Mouse (Mus musculus) limb, embryonic 13.5 days (tissue): Measurements from ENCODE around the gene Coro7. TPM values are rescaled to one million over a fixed set of nuclear protein-coding genes. Genes with fewer than 3 reads are reported as not detected.

Source experiments
- ATAC-seq: fragments of 200-750 bp; cut with Nextera tagmentation; 2 replicates; pipeline ENCODE4 v1.8.0; 2017; ENCODE audit warnings: low read depth, moderate number of reproducible peaks, moderate TSS enrichment; ENCODE audit not compliant: low FRiP score
- H3K27ac ChIP-seq: fragments of 300-500 bp; sonication (generic); 2 replicates; pipeline ENCODE4 v1.5.1; 2015; ENCODE audit warnings: inconsistent platforms, mild to moderate bottlenecking, moderate library complexity
- H3K27me3 ChIP-seq: fragments of 300-500 bp; sonication (generic); 2 replicates; pipeline ENCODE4 v1.6.1; 2015; ENCODE audit warnings: mild to moderate bottlenecking, inconsistent platforms
- H3K36me3 ChIP-seq: fragments of 300-500 bp; sonication (generic); 2 replicates; pipeline ENCODE4 v1.6.1; 2015; ENCODE audit warnings: inconsistent platforms, mild to moderate bottlenecking, moderate library complexity
- H3K4me1 ChIP-seq: fragments of 300-500 bp; sonication (generic); 2 replicates; pipeline ENCODE4 v1.6.1; 2015; ENCODE audit warnings: inconsistent platforms
- H3K4me2 ChIP-seq: fragments of 300-500 bp; sonication (generic); replicated peaks from 2 replicates; pipeline ENCODE4 v1.6.1; 2015; ENCODE audit warnings: inconsistent platforms, mild to moderate bottlenecking, moderate library complexity
- H3K4me3 ChIP-seq: fragments of 300-500 bp; sonication (generic); 2 replicates; pipeline ENCODE4 v1.5.1; 2015; ENCODE audit warnings: moderate library complexity, mild to moderate bottlenecking, inconsistent platforms
- H3K9ac ChIP-seq: fragments of 300-500 bp; sonication (generic); 2 replicates; pipeline ENCODE4 v1.6.1; 2015; ENCODE audit warnings: mild to moderate bottlenecking, inconsistent platforms
- H3K9me3 ChIP-seq: fragments of 300-500 bp; sonication (generic); 2 replicates; pipeline ENCODE4 v1.6.1; 2016; ENCODE audit warnings: inconsistent platforms
- WGBS: fragments of 180-500 bp; shearing (Covaris S2); methylation state at CpG from one replicate; pipeline ENCODE4 v1.1.7; 2015; 5-methylcytosine and 5-hydroxymethylcytosine counted together
- polyA plus RNA-seq: library from polyadenylated mRNA; unstranded; fragments of >200 nt; fragmentation: Nextera tagmentation; extraction: Ambion mirVana; gene quantifications from 2 replicates; pipeline ENCODE4 v1.2.1, GENCODE M21; 2015

Gene Coro7
- polyA plus RNA-seq, 1 experiment from 2014 or later, result 20.8 TPM

DNA sequence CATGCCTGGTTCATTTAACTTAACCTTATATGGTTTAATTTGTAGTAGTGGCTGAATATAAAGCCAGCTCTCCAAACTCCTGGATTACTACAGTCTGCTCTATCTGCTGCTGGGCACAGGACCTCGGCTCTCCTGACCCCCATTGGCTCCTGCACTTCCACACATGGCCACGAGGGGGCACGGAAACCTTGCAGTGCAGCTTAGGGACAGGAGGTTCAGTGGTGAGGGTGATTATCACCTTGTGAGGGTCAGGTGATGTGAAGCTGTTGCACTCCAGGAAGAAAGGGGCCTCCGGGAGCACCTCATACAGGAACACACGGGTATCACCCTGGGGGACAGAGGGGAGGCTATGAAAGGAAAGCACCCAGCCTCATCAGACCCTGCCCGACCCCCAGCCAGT is 49.6 kb downstream of the Coro7 start:
- Histone ChIP-seq H3K9me3 (no peaks in the 10 kb centered on the region), H3K27me3 (no peaks in the 10 kb centered on the region), H3K9ac (no peak overlapping the region), H3K36me3 (peaks cover 33% of the 10 kb centered on the region), H3K4me3 (no peak overlapping the region), H3K4me1 (peaks cover 14% of the 10 kb centered on the region), H3K4me2 (no peak overlapping the region), H3K27ac (no peak overlapping the region)
- no peak for ATAC-seq
- 19% methylated on average over 6 of the region's 6 CpGs for WGBS

DNA sequence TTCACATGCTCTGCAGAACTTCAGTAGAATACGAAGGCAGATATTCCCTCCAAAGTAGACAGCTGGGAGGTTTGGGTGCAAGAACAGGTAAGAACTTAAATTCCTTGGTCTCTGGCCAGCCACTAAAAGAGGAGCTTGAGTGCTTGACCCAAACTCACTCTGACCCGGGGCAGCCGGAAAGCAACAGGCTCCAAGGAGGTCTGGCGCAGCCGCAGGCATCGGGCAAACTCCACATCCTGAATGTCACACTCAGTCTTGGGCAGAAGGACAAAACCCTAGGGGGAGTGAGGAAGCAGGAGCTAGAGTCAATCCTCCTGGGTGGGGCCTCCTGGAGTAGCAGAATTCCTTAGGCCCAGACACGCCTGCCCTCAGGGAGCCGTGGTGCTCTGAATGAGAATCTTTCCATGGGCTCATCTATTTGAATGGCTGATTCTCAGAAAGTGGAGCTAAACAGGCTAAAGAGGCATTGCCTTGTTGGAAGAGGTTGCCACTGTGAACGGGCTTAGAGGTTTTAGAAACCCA is 50.6 kb downstream of the Coro7 start:
- Histone ChIP-seq H3K4me1 (peaks cover 16% of the 10 kb centered on the region), H3K9me3 (no peaks in the 10 kb centered on the region), H3K27me3 (no peaks in the 10 kb centered on the region), H3K4me2 (no peak overlapping the region), H3K9ac (no peak overlapping the region), H3K27ac (no peak overlapping the region), H3K36me3 (peaks cover 27% of the 10 kb centered on the region), H3K4me3 (no peak overlapping the region)
- ATAC-seq, result no peak
- 91% methylated on average over 9 of the region's 9 CpGs for WGBS

DNA sequence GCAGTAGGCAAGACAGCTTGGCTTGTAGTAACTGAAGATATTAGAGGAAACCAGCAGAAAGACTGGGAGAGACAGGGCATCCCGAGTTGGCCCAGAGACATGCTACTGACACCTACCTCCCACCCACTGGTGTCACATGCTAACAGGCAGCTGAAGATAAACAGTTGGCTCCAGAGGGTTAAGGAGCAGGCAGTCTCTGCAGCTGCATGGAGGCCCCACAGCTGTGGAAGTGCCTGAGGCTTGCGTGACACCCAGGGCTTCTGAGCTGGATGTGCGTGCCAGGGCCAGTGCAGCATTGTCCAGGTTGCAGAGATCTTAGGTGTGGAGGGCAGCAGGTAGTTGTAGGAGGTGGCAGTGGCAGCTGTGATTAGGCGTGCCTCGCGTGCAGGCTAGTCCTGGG is 52.5 kb downstream of the Coro7 start:
- no peak for ATAC-seq
- Histone ChIP-seq H3K4me2 (no peak overlapping the region), H3K27ac (no peak overlapping the region), H3K4me1 (peaks cover 27% of the 10 kb centered on the region), H3K9ac (no peak overlapping the region), H3K27me3 (no peaks in the 10 kb centered on the region), H3K4me3 (no peak overlapping the region), H3K9me3 (no peaks in the 10 kb centered on the region), H3K36me3 (peaks cover 22% of the 10 kb centered on the region)
- 73% methylated on average over 6 of the region's 6 CpGs for WGBS

DNA sequence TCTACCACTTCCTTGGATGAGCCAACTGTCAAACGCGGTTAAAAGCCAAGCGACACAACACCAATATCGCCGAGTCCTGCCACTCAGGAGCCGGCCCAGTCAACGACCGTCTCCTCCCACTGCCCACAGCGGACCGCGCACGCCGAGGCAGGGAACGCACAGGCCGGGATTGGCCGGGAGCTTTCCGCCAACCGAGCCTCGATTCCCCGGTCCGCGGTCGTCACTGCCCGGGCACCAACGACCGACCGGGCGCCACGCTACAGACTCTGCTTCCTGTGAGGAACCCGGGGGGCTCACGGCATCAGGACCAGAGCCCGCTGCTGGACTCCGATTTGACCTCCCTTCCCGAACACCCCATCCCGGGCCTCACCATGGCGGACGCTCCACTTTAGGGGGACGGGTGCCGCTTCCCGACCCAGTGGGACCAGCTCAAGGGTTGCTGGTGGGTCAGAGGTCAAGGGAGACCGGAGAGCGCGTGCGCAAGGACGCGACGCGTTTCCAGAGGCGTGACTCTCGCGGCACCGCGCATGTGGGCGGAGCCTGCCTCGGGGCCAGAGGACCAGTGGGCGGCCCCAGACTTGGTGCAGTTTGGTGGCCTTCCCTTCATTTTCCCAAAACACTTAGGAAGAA is 55.0 kb downstream of the Coro7 start, which contains the start of gene Pam16:
Pam16 (minus strand) TSS at position 508 of the 630 bp plus-strand sequence.
- peak within 1 kb of the TSS; percentile 82 for H3K27ac ChIP-seq
- H3K27me3 ChIP-seq, result no peaks in the 10 kb centered on the region
- H3K4me3 ChIP-seq, result peak within 1 kb of the TSS; percentile 78
- H3K4me2 ChIP-seq, result peak within 1 kb of the TSS; percentile 85
- no peaks in the 10 kb centered on the region for H3K9me3 ChIP-seq
- peaks cover 29% of the 10 kb centered on the region for H3K36me3 ChIP-seq
- H3K4me1 ChIP-seq, result peaks cover 23% of the 10 kb centered on the region
- H3K9ac ChIP-seq, result peak within 1 kb of the TSS; percentile 89
- under 1% methylated on average over 56 of the region's 56 CpGs for WGBS
- peak; percentile 88 for ATAC-seq

DNA sequence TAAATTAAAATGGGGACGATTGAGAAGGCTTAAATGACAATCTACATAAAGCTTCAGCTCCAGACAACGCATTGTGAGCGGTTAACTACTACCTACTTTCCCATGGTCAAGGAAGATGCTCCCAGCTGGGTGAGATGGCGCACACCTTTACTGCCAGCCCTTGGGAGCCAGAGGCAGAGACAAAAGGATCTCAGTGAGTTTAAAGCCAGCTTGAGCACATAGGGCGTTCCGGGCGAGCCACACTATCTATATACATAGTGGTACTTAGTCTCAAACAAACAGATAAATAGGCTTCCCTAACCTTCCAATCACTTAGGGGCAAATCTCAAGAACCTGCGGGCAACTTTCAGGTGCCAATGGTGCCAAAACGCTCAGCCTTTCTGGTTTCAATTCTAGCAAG is 55.5 kb downstream of the Coro7 start:
- Histone ChIP-seq H3K4me2 (peak overlapping the region; percentile 85), H3K27ac (peak overlapping the region; percentile 82), H3K36me3 (peaks cover 32% of the 10 kb centered on the region), H3K9me3 (no peaks in the 10 kb centered on the region), H3K9ac (peak overlapping the region; percentile 89), H3K4me1 (peaks cover 23% of the 10 kb centered on the region), H3K4me3 (peak overlapping the region; percentile 78), H3K27me3 (no peaks in the 10 kb centered on the region)
- ATAC-seq, result no peak
- WGBS, result 20% methylated on average over 9 of the region's 9 CpGs

DNA sequence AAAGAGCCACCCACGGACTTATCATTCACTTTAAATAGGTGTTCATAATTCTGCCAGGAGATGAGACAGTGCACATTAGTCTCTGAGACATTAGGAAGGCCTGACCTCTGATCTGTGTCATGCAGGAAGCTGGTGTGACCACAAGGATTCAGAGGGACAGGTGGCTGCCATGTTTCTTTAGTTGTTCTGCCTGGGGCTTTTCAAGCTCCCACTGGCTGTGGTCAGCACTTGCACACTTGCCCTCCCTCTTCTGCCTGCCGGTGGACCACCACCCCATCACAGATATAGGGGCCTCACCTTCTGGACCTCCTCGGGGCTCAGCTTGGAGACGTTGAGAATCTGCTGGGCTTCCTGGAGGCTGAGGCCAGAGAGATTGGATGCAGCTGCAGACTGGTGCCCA is 62.7 kb downstream of the Coro7 start:
- Histone ChIP-seq H3K9ac (no peak overlapping the region), H3K27me3 (no peaks in the 10 kb centered on the region), H3K27ac (no peak overlapping the region), H3K4me3 (no peak overlapping the region), H3K36me3 (peaks cover 85% of the 10 kb centered on the region), H3K4me2 (no peak overlapping the region), H3K4me1 (no peaks in the 10 kb centered on the region), H3K9me3 (no peaks in the 10 kb centered on the region)
- 79% methylated on average over 4 of the region's 4 CpGs for WGBS
- no peak for ATAC-seq

DNA sequence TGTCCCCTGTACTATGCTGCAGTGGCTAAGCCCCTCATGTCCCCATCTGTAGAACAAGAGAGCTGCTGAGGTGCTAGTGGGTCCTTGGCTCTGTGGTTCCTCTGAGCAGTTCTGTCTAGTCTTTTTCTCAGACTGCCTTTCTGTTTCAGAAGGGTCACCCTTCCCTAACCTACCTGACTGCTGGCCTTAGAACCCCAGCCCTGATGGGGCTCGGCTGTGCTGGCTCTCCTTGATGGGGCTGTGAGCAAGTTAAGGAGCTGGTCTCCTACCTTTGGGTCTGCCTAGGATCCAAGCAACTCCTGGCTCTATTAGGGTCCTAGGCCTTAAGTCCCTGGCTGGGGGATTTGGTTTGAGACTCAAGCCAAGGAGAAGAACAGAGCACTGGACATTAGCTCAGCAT is 64.3 kb downstream of the Coro7 start:
- WGBS, result 79% methylated on average over 1 of the region's 1 CpGs
- Histone ChIP-seq H3K27me3 (no peaks in the 10 kb centered on the region), H3K36me3 (peaks cover 94% of the 10 kb centered on the region), H3K4me2 (no peak overlapping the region), H3K27ac (no peak overlapping the region), H3K4me3 (no peak overlapping the region), H3K4me1 (no peaks in the 10 kb centered on the region), H3K9me3 (no peaks in the 10 kb centered on the region), H3K9ac (no peak overlapping the region)
- ATAC-seq, result no peak

DNA sequence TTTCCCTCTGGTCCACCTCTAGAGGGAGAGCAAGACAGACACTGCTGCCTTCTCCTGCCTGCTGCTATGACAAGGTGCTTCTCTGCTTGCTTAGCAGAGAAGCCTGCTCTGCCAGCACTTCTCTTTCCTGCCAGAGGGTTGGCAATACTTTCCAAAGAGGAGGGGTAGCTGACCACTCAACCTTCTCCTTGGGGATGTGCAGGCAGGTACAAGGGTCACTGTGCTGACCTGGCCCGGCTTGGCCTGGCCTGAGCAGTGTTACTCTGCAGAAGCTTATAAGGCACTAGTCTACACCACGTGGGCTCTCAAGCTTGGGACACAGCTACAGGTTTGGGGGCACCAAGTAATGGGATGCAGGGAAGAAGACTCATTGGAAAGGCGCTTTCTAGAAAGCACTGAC is 64.9 kb downstream of the Coro7 start:
- H3K4me1 ChIP-seq, result no peaks in the 10 kb centered on the region
- H3K9ac ChIP-seq, result no peak overlapping the region
- no peaks in the 10 kb centered on the region for H3K27me3 ChIP-seq
- no peak overlapping the region for H3K27ac ChIP-seq
- peaks cover 96% of the 10 kb centered on the region for H3K36me3 ChIP-seq
- WGBS, result 93% methylated on average over 3 of the region's 3 CpGs
- ATAC-seq, result no peak
- no peak overlapping the region for H3K4me2 ChIP-seq
- H3K9me3 ChIP-seq, result no peaks in the 10 kb centered on the region
- H3K4me3 ChIP-seq, result no peak overlapping the region

DNA sequence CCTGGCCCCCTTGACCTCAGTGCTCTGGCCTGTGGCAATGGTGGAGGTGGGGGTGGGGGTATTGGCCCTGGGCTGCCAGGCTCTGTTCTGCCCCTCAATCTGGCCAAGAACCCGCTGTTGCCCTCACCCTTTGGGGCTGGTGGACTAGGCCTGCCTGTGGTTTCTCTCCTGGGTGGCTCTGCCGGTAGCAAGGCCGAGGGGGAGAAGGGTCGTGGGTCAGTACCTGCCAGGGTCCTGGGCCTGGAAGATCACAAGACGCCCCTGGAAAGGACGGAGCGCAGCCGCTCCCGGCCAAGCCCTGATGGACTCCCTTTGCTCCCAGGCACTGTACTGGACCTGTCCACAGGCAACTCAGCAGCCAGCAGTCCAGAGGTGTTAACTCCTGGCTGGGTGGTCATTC is 65.8 kb downstream of the Coro7 start:
- peaks cover 98% of the 10 kb centered on the region for H3K36me3 ChIP-seq
- H3K27ac ChIP-seq, result no peak overlapping the region
- no peaks in the 10 kb centered on the region for H3K9me3 ChIP-seq
- H3K4me1 ChIP-seq, result peaks cover under 1% of the 10 kb centered on the region; the same call in 1 of the 2 replicates
- no peak overlapping the region for H3K4me3 ChIP-seq
- no peak for ATAC-seq
- H3K27me3 ChIP-seq, result no peaks in the 10 kb centered on the region
- no peak overlapping the region for H3K4me2 ChIP-seq
- 89% methylated on average over 9 of the region's 9 CpGs for WGBS
- no peak overlapping the region for H3K9ac ChIP-seq

DNA sequence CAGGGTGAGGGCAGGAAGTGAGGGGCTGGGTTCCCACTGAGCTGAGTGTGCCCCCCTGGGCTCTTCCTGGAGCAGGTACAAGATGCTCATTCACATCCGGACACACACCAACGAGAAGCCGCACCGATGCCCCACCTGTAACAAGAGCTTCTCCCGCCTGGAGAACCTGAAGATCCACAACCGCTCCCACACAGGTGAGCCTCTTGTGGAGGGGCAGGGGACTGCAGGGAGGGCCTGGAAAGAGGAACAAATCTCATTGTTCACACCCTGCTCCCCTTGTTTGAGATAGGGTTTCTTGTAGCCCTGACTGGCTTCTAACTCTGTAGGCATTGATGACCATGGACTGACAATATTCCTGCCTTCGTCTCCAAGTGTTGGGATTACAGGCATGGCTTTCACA is 67.9 kb downstream of the Coro7 start:
- Histone ChIP-seq H3K36me3 (peaks cover 81% of the 10 kb centered on the region), H3K9me3 (no peaks in the 10 kb centered on the region), H3K27me3 (no peaks in the 10 kb centered on the region), H3K27ac (no peak overlapping the region), H3K9ac (no peak overlapping the region), H3K4me3 (no peak overlapping the region), H3K4me2 (no peak overlapping the region), H3K4me1 (peaks cover 21% of the 10 kb centered on the region)
- WGBS, result 95% methylated on average over 7 of the region's 7 CpGs
- ATAC-seq, result no peak

DNA sequence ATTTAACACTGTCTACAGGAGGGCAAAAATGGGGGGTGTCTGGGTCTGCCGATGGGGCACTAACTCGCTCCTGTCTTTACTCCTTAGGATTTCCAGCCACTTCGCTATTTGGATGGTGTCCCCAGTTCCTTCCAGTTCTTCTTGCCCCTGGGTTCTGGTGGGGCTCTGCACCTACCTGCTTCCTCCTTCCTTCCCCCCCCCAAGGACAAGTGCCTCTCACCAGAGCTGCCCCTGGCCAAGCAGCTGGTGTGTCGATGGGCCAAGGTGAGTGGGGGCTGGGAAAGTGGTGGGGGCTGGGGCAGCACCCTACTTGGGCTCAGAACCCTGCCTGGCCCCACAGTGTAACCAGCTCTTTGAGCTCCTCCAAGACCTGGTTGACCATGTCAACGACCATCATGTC is 68.4 kb downstream of the Coro7 start:
- no peak overlapping the region for H3K4me3 ChIP-seq
- no peak for ATAC-seq
- no peaks in the 10 kb centered on the region for H3K27me3 ChIP-seq
- 91% methylated on average over 5 of the region's 5 CpGs for WGBS
- peaks cover 78% of the 10 kb centered on the region for H3K36me3 ChIP-seq
- H3K4me2 ChIP-seq, result no peak overlapping the region
- H3K4me1 ChIP-seq, result peaks cover 26% of the 10 kb centered on the region
- H3K27ac ChIP-seq, result no peak overlapping the region
- H3K9ac ChIP-seq, result no peak overlapping the region
- H3K9me3 ChIP-seq, result no peaks in the 10 kb centered on the region

DNA sequence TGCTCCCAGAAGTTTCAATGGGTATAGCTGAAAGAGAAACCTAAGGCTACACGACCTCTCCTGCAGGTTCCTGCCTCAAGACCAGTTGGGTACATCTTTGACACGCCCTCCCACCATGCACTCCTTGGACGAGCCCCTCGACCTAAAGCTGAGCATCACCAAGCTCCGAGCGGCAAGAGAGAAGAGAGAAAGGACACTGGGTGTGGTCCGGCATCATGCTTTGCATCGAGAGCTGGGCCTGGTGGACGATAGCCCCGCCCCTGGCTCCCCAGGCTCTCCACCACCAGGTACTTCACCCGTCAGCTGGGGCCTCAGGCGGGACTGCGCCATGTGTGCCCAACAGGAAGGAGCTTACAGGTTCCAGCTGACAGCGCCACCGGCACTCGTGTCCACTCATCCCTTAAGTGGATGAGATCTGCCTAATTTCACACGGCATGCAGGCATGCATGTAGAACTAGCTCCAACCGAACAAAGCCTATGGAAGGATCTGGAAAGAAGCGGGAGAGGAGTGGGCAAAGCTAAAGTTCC is 71.0 kb downstream of the Coro7 start:
- H3K27me3 ChIP-seq, result no peaks in the 10 kb centered on the region
- no peak overlapping the region for H3K27ac ChIP-seq
- H3K4me2 ChIP-seq, result no peak overlapping the region
- 77% methylated on average over 19 of the region's 19 CpGs for WGBS
- H3K9ac ChIP-seq, result peak overlapping the region; percentile 43
- no peak for ATAC-seq
- peaks cover 52% of the 10 kb centered on the region for H3K4me1 ChIP-seq
- H3K4me3 ChIP-seq, result no peak overlapping the region
- no peaks in the 10 kb centered on the region for H3K9me3 ChIP-seq
- peaks cover 52% of the 10 kb centered on the region for H3K36me3 ChIP-seq
